Comparison of ENCODE assay signal across 14 mouse cellular contexts in the genomic region with DNA sequence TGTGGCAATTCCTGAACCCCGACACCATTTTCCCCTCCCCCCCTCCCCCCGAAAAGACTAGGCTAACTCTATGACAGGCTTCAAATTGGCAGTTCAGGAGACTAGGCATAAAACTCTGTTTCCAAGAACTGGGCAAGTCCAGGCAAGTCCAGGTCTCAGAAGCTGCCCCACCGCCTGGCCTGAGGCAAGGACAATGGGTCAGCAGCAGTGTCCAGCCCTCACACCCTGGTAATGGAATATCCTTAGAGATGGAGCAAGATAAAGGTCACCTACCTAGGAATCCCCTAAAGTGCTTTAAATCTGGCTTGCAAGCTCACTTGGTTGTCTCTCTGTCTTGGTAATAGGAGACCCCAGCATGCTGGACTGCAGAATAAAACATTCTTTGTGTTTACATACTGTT.
"Had no signal": no experiment of that assay in that cellular context is flagged by ENCODE, and none has a peak within 500 bp of the region (broad histone marks: within the 10 kb centered on the region; RNA-seq: fewer than 3 reads in every experiment).

No protein-coding gene starts in this region.

- DNase-seq: kidney, adult 9 months; kidney, postnatal 14 days; lung, embryonic 14.5 days; lung, postnatal 10 days; retina, postnatal 1 day had no signal

- H3K4me2 ChIP-seq: limb, embryonic 15.5 days; liver, embryonic 12.5 days; lung, embryonic 14.5 days; midbrain, embryonic 11.5 days; midbrain, embryonic 15.5 days; neural tube, embryonic 12.5 days; stomach, embryonic 15.5 days had no signal

- H3K4me3 ChIP-seq: limb, embryonic 15.5 days; liver, embryonic 12.5 days; megakaryocyte, embryonic 14.5 days; midbrain, embryonic 15.5 days; neural tube, embryonic 12.5 days; stomach, embryonic 15.5 days had no signal

- H3K27me3 ChIP-seq: limb, embryonic 15.5 days; megakaryocyte, embryonic 14.5 days; midbrain, embryonic 15.5 days; neural tube, embryonic 12.5 days; stomach, embryonic 15.5 days had no signal

- H3K36me3 ChIP-seq: limb, embryonic 15.5 days; liver, embryonic 12.5 days; midbrain, embryonic 15.5 days; neural tube, embryonic 12.5 days; stomach, embryonic 15.5 days had no signal

- H3K9me3 ChIP-seq: limb, embryonic 15.5 days; liver, embryonic 12.5 days; megakaryocyte, embryonic 14.5 days; midbrain, embryonic 15.5 days; neural tube, embryonic 12.5 days; stomach, embryonic 15.5 days had no signal

- ATAC-seq: intestine, postnatal 0 days; liver, embryonic 12.5 days had no signal

- H3K4me1 ChIP-seq: limb, embryonic 15.5 days; stomach, embryonic 15.5 days had no signal

- H3K9ac ChIP-seq: limb, embryonic 15.5 days; liver, embryonic 12.5 days; lung, embryonic 14.5 days; midbrain, embryonic 15.5 days; neural tube, embryonic 12.5 days; stomach, embryonic 15.5 days had no signal

- H3K27ac ChIP-seq: limb, embryonic 15.5 days; liver, embryonic 12.5 days; macrophage; midbrain, embryonic 15.5 days; neural tube, embryonic 12.5 days; stomach, embryonic 15.5 days had no signal
